Mouse (Mus musculus): ENCODE measurements around the gene Eri2. TPM values are rescaled to one million over a fixed set of nuclear protein-coding genes. Genes with fewer than 3 reads are reported as not detected.

Gene Eri2
- polyA plus RNA-seq, 1 experiment from 2014 or later = 6.3 TPM

- H3K27ac ChIP-seq (replicated peaks) = no peak overlapping the region
- 87% methylated on average over 5 of the region's 5 CpGs for WGBS
- H3K4me3 ChIP-seq (ENCODE audit: low read depth, low read length) = no peak overlapping the region
- TF ChIP-seq EP300 (optimal IDR thresholded peaks at IDR 0.05) (no peak), CTCF (IDR thresholded peaks at IDR 0.05; ENCODE audit: low read depth) (no peak)
- ATAC-seq (ENCODE audit: low FRiP score, low TSS enrichment) (no peak), DNase-seq (ENCODE audit: low spot score) (no peak)
- H3K4me2 ChIP-seq (replicated peaks; ENCODE audit: low read depth) = no peak overlapping the region
- no peaks in the 10 kb centered on the region for H3K4me1 ChIP-seq (replicated peaks; ENCODE audit: control insufficient read depth, insufficient read depth)
- no peaks in the 10 kb centered on the region for H3K9me3 ChIP-seq (ENCODE audit: control insufficient read depth, low read length)
- H3K27me3 ChIP-seq (ENCODE audit: control insufficient read depth, insufficient read depth, low read length) = no peaks in the 10 kb centered on the region
- H3K9ac ChIP-seq (ENCODE audit: low read length) = no peak overlapping the region
- H3K36me3 ChIP-seq (ENCODE audit: control insufficient read depth, insufficient read depth, low read length) = peaks cover 3% of the 10 kb centered on the region; the same call in 1 of the 2 replicates
Observed at GRCm38 (mm10) chr7:119807396-119807795, 13.5 kb upstream of the Eri2 start.

DNA sequence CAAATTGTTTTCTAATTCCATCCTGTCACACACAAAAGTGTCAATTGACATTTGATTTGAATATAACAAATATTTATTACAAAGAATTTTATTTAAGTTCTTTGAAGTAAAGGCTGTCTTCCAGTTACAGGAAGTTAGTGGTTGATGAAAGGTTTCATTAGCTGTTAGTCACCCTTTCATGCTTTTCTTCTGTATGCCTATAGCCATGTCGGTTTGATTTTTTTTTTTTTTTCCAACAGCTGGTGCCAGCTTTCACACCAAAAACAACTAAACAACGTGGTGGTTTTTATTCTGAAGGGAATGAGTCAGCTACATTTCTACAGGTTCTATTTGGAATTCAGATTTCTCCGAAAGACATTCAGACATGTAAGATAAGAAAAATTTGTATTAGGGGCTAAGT, 7.1 kb upstream of the Eri2 start:
- no peaks in the 10 kb centered on the region for H3K27me3 ChIP-seq (ENCODE audit: control insufficient read depth, insufficient read depth, low read length)
- ATAC-seq (ENCODE audit: low FRiP score, low TSS enrichment) (no peak), DNase-seq (ENCODE audit: low spot score) (no peak)
- no peak overlapping the region for H3K27ac ChIP-seq (replicated peaks)
- H3K9me3 ChIP-seq (ENCODE audit: control insufficient read depth, low read length) = no peaks in the 10 kb centered on the region
- no peak overlapping the region for H3K9ac ChIP-seq (ENCODE audit: low read length)
- no peak overlapping the region for H3K4me3 ChIP-seq (ENCODE audit: low read depth, low read length)
- H3K36me3 ChIP-seq (ENCODE audit: control insufficient read depth, insufficient read depth, low read length) = no peaks in the 10 kb centered on the region; the same call in 1 of the 2 replicates
- H3K4me1 ChIP-seq (replicated peaks; ENCODE audit: control insufficient read depth, insufficient read depth) = no peaks in the 10 kb centered on the region
- no peak for TF ChIP-seq CTCF (IDR thresholded peaks at IDR 0.05; ENCODE audit: low read depth)
- no peak for TF ChIP-seq EP300 (optimal IDR thresholded peaks at IDR 0.05)
- WGBS = 66% methylated on average over 3 of the region's 3 CpGs
- no peak overlapping the region for H3K4me2 ChIP-seq (replicated peaks; ENCODE audit: low read depth)

- no peaks in the 10 kb centered on the region for H3K9me3 ChIP-seq (ENCODE audit: control insufficient read depth, low read length)
- H3K9ac ChIP-seq (ENCODE audit: low read length) = no peak overlapping the region
- DNase-seq (ENCODE audit: low spot score) (no peak), ATAC-seq (ENCODE audit: low FRiP score, low TSS enrichment) (no peak)
- no peak overlapping the region for H3K4me3 ChIP-seq (ENCODE audit: low read depth, low read length)
- no peaks in the 10 kb centered on the region for H3K4me1 ChIP-seq (replicated peaks; ENCODE audit: control insufficient read depth, insufficient read depth)
- WGBS = 92% methylated on average over 3 of the region's 3 CpGs
- H3K27me3 ChIP-seq (ENCODE audit: control insufficient read depth, insufficient read depth, low read length) = no peaks in the 10 kb centered on the region
- H3K27ac ChIP-seq (replicated peaks) = no peak overlapping the region
- no peak overlapping the region for H3K4me2 ChIP-seq (replicated peaks; ENCODE audit: low read depth)
- H3K36me3 ChIP-seq (ENCODE audit: control insufficient read depth, insufficient read depth, low read length) = no peaks in the 10 kb centered on the region; the same call in 1 of the 2 replicates
- TF ChIP-seq EP300 (optimal IDR thresholded peaks at IDR 0.05) (no peak), CTCF (IDR thresholded peaks at IDR 0.05; ENCODE audit: low read depth) (peak; percentile 51)
Observed at GRCm38 (mm10) chr7:119800488-119800887, 6.6 kb upstream of the Eri2 start.

- no peaks in the 10 kb centered on the region for H3K36me3 ChIP-seq (ENCODE audit: control insufficient read depth, insufficient read depth, low read length)
- H3K9me3 ChIP-seq (ENCODE audit: control insufficient read depth, low read length) = no peaks in the 10 kb centered on the region
- 0 out of 2 replicates have a peak overlapping the region, but pooled peaks have one; percentile 15 for H3K4me3 ChIP-seq (ENCODE audit: low read depth, low read length)
- no peaks in the 10 kb centered on the region for H3K27me3 ChIP-seq (ENCODE audit: control insufficient read depth, insufficient read depth, low read length)
- peak overlapping the region; percentile 23; the same call in 1 of the 2 replicates for H3K4me2 ChIP-seq (replicated peaks; ENCODE audit: low read depth)
- H3K4me1 ChIP-seq (replicated peaks; ENCODE audit: control insufficient read depth, insufficient read depth) = no peaks in the 10 kb centered on the region
- H3K9ac ChIP-seq (ENCODE audit: low read length) = no peak overlapping the region
- TF ChIP-seq EP300 (optimal IDR thresholded peaks at IDR 0.05) (no peak), CTCF (IDR thresholded peaks at IDR 0.05; ENCODE audit: low read depth) (no peak)
- H3K27ac ChIP-seq (replicated peaks) = no peak overlapping the region
- ATAC-seq (ENCODE audit: low FRiP score, low TSS enrichment) (no peak), DNase-seq (ENCODE audit: low spot score) (no peak)
Observed at GRCm38 (mm10) chr7:119795311-119795710, 1.5 kb upstream of the Eri2 start.

GRCm38 (mm10) chr7:119794251-119794638, 387 bp upstream of the Eri2 start:
- DNase-seq (ENCODE audit: low spot score) = no peak

DNA sequence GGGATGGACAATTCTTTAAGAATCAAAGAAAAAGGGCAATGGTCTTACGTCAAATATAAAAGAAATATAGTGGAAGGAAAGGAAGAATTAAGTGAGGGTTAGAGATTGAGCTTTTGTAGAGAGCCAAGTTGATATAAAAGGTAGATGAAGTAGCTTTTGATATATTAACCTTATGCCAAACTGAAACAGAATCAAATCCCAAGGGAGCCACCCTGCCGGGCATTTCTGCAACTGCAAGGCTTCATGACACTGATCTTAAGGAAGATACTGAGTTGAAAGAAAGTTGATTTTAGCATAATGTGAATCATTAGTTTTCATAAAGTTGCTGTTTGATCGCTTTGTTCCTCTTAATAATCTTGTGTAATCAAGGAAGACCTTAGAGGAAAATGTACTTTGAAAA, 4.8 kb downstream of the Eri2 start:
- Histone ChIP-seq H3K9me3 (ENCODE audit: control insufficient read depth, low read length) (no peaks in the 10 kb centered on the region), H3K36me3 (ENCODE audit: control insufficient read depth, insufficient read depth, low read length) (peaks cover 20% of the 10 kb centered on the region; the same call in 1 of the 2 replicates), H3K27me3 (ENCODE audit: control insufficient read depth, insufficient read depth, low read length) (no peaks in the 10 kb centered on the region), H3K9ac (ENCODE audit: low read length) (no peak overlapping the region), H3K27ac (replicated peaks) (no peak overlapping the region), H3K4me2 (replicated peaks; ENCODE audit: low read depth) (no peak overlapping the region), H3K4me3 (ENCODE audit: low read depth, low read length) (no peak overlapping the region), H3K4me1 (replicated peaks; ENCODE audit: control insufficient read depth, insufficient read depth) (no peaks in the 10 kb centered on the region)
- 85% methylated on average over 3 of the region's 3 CpGs for WGBS
- no peak for ATAC-seq (ENCODE audit: low FRiP score, low TSS enrichment)
- TF ChIP-seq EP300 (optimal IDR thresholded peaks at IDR 0.05) = no peak
- TF ChIP-seq CTCF (IDR thresholded peaks at IDR 0.05; ENCODE audit: low read depth) = 0 out of 2 replicates have a peak, but pooled peaks have one; percentile 13
- DNase-seq (ENCODE audit: low spot score) = no peak

More at GRCm38 (mm10) chr7:119794251-119794638, 387 bp upstream of the Eri2 start:
- ATAC-seq (ENCODE audit: low FRiP score, low TSS enrichment) = peak; percentile 85
- Histone ChIP-seq H3K9me3 (ENCODE audit: control insufficient read depth, low read length) (no peaks in the 10 kb centered on the region), H3K27ac (replicated peaks) (peak overlapping the region; percentile 70), H3K4me2 (replicated peaks; ENCODE audit: low read depth) (peak overlapping the region; percentile 92), H3K4me1 (replicated peaks; ENCODE audit: control insufficient read depth, insufficient read depth) (no peaks in the 10 kb centered on the region), H3K4me3 (ENCODE audit: low read depth, low read length) (peak overlapping the region; percentile 80), H3K27me3 (ENCODE audit: control insufficient read depth, insufficient read depth, low read length) (no peaks in the 10 kb centered on the region), H3K9ac (ENCODE audit: low read length) (peak overlapping the region; percentile 80), H3K36me3 (ENCODE audit: control insufficient read depth, insufficient read depth, low read length) (no peaks in the 10 kb centered on the region)
- no peak for TF ChIP-seq CTCF (IDR thresholded peaks at IDR 0.05; ENCODE audit: low read depth)
- no peak for TF ChIP-seq EP300 (optimal IDR thresholded peaks at IDR 0.05)
- under 1% methylated on average over 21 of the region's 21 CpGs for WGBS
